Mouse (Mus musculus) A20 (cell line): ENCODE data around the gene Depdc1b.
A peak's percentile ranks its signal among the peaks of the same experiment; 100 is the strongest.

Experiments
- DNase-seq: peaks from one replicate; pipeline ENCODE4 v3.0.0-alpha.2; 2011; ENCODE audit warnings: low read depth, low spot score

Depdc1b gene

GRCm38 (mm10) chr13:108315702-108316486 is at the start of gene Depdc1b:
TSS of gene Depdc1b (plus strand) at chr13:108316332.
- peak; percentile 96 for DNase-seq

GRCm38 (mm10) chr13:108267841-108268634 is 48.1 kb upstream of the Depdc1b start:
- DNase-seq = no peak

GRCm38 (mm10) chr13:108271458-108272148 is 44.5 kb upstream of the Depdc1b start:
- no peak for DNase-seq

GRCm38 (mm10) chr13:108272332-108272731 is 43.8 kb upstream of the Depdc1b start:
- DNase-seq = no peak

GRCm38 (mm10) chr13:108273034-108273433 is 43.1 kb upstream of the Depdc1b start:
- DNase-seq = no peak

GRCm38 (mm10) chr13:108273456-108273855 is 42.7 kb upstream of the Depdc1b start:
- DNase-seq = no peak

- DNase-seq = no peak
These were observed 39.6 kb upstream of the Depdc1b start for GRCm38 (mm10) chr13:108276561-108276960.

- DNase-seq = no peak
These were observed 38.8 kb upstream of the Depdc1b start for GRCm38 (mm10) chr13:108277320-108277719.

GRCm38 (mm10) chr13:108278592-108278991 is 37.5 kb upstream of the Depdc1b start:
- no peak for DNase-seq

GRCm38 (mm10) chr13:108284312-108284711 is 31.8 kb upstream of the Depdc1b start:
- DNase-seq = no peak

GRCm38 (mm10) chr13:108287953-108288352 is 28.2 kb upstream of the Depdc1b start:
- DNase-seq = no peak

- peak; percentile 55 for DNase-seq
These were observed 26.7 kb upstream of the Depdc1b start for GRCm38 (mm10) chr13:108289436-108289835.

- peak; percentile 23 for DNase-seq
These were observed 25.8 kb upstream of the Depdc1b start for GRCm38 (mm10) chr13:108290314-108290713.

- no peak for DNase-seq
These were observed 18.6 kb upstream of the Depdc1b start for GRCm38 (mm10) chr13:108297350-108298093.

GRCm38 (mm10) chr13:108298241-108298640 is 17.9 kb upstream of the Depdc1b start:
- no peak for DNase-seq

- no peak for DNase-seq
These were observed 15.7 kb upstream of the Depdc1b start for GRCm38 (mm10) chr13:108300346-108300950.

- no peak for DNase-seq
These were observed 14.7 kb upstream of the Depdc1b start for GRCm38 (mm10) chr13:108301411-108301810.

- no peak for DNase-seq
These were observed 13.0 kb upstream of the Depdc1b start for GRCm38 (mm10) chr13:108302957-108303675.

GRCm38 (mm10) chr13:108303841-108304240 is 12.3 kb upstream of the Depdc1b start:
- no peak for DNase-seq

- no peak for DNase-seq
These were observed 11.5 kb upstream of the Depdc1b start for GRCm38 (mm10) chr13:108304680-108305079.
